13 mouse cellular contexts compared by ENCODE assay signal in the genomic region with DNA sequence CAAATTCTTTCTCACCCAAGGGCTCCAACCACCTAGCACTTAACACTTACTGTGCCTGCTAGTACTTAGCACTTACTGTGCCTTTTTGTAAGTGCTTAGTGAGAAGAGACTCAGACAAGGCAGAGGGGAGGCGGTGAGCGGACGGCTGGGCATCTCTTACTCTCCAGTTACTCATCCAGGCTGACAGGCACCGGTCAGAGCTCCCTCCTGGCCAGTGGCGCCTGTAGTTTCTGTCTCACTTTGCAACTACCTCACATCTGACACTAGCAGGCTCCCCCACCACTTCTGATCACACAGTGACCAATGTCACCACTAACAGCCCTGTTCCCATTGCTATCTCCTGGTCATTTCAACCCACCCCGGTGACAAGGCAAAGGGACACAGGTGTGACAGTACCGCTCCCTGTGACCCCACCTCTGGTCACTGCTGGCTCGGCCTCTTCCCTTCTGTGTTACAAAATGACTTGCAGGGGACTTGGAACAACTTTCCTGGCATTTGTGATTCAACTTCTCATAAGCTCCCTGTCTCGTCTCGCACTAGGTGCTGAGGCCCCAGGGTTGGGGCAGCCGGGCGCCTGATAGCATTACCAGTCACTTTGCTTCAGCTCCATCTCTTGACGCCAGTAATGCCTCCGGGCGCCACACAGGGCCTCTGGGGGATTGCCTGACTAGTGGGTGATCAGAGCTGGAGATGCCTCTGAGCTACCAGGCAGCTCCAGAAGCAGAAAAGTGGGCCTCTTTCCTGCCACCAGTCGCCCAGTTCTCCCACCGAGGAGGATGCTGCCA. TPM values are rescaled to one million over a fixed set of nuclear protein-coding genes. Genes with fewer than 3 reads are reported as not detected.
DNase-seq lines count a peak whose midpoint lies in the region; ATAC-seq lines count a peak whose summit lies in the region.
"Had no signal": no experiment of that assay in that cellular context is flagged by ENCODE, and none has a peak within 500 bp of the region (broad histone marks: within the 10 kb centered on the region; RNA-seq: fewer than 3 reads in every experiment).

No protein-coding gene starts in this region.

- DNase-seq in heart, adult 11 months = peak; percentile 92
- no peak for DNase-seq in heart, postnatal 25 days (ENCODE audit: low spot score)
- DNase-seq in 3T3-L1 (ENCODE audit: low read depth, low spot score) = peak; percentile 70
- DNase-seq in cerebellum, adult 9-11 months = peak; percentile 63
- DNase-seq in layer of hippocampus, postnatal 36 days = no peak
- DNase-seq: adrenal gland, postnatal 36 days; lung, postnatal 4 days; thymus, adult 18-20 months had no signal

- no peak for ATAC-seq in heart, embryonic 16.5 days (replicated peaks; ENCODE audit: extremely low read depth, insufficient read depth, low FRiP score)
- ATAC-seq in liver, embryonic 12.5 days = no peak
- no peak for ATAC-seq in forebrain, embryonic 15.5 days (replicated peaks)
- ATAC-seq: intestine, postnatal 0 days had no signal

- H3K27me3 ChIP-seq in heart, embryonic 16.5 days (ENCODE audit: control insufficient read depth, insufficient read depth, low read length) = peaks cover under 1% of the 10 kb centered on the region; the same call in 1 of the 2 replicates
- H3K27me3 ChIP-seq in liver, embryonic 12.5 days (replicated peaks) = peaks cover 51% of the 10 kb centered on the region
- H3K27me3 ChIP-seq in forebrain, embryonic 15.5 days = peaks cover 6% of the 10 kb centered on the region

- H3K9me3 ChIP-seq in heart, embryonic 16.5 days (replicated peaks; ENCODE audit: control insufficient read depth, low read length) = no peaks in the 10 kb centered on the region
- H3K9me3 ChIP-seq in liver, embryonic 12.5 days (replicated peaks) = no peaks in the 10 kb centered on the region
- H3K9me3 ChIP-seq in forebrain, embryonic 15.5 days = no peaks in the 10 kb centered on the region

- H3K36me3 ChIP-seq in heart, embryonic 16.5 days (ENCODE audit: control insufficient read depth, insufficient read depth) = no peaks in the 10 kb centered on the region
- no peaks in the 10 kb centered on the region for H3K36me3 ChIP-seq in liver, embryonic 12.5 days
- H3K36me3 ChIP-seq in forebrain, embryonic 15.5 days = no peaks in the 10 kb centered on the region

- 51% methylated on average over 17 of the region's 17 CpGs for WGBS in heart, embryonic 16.5 days
- WGBS in liver, embryonic 12.5 days (ENCODE audit: insufficient replicate concordance) = 66% methylated on average over 17 of the region's 17 CpGs
- WGBS in forebrain, embryonic 15.5 days = 82% methylated on average over 17 of the region's 17 CpGs

- peak overlapping the region; percentile 10 for H3K27ac ChIP-seq in heart, embryonic 16.5 days (ENCODE audit: low read length)
- no peak overlapping the region for H3K27ac ChIP-seq in liver, embryonic 12.5 days
- H3K27ac ChIP-seq in forebrain, embryonic 15.5 days (replicated peaks) = no peak overlapping the region
- H3K27ac ChIP-seq: liver, embryonic 14.5 days had no signal

- intact Hi-C loops in heart, postnatal 25 days (cut with DNase I) = no loop called here

- peaks cover 74% of the 10 kb centered on the region for H3K4me1 ChIP-seq in heart, embryonic 16.5 days (ENCODE audit: control insufficient read depth, insufficient read depth, low read length)
- 0 out of 2 replicates have a peak, but pooled peaks cover 11% of the 10 kb centered on the region for H3K4me1 ChIP-seq in liver, embryonic 12.5 days
- peaks cover 29% of the 10 kb centered on the region for H3K4me1 ChIP-seq in forebrain, embryonic 15.5 days

- no peak overlapping the region; the same call in 1 of the 2 replicates for H3K9ac ChIP-seq in heart, embryonic 16.5 days (ENCODE audit: low read length)
- no peak overlapping the region for H3K9ac ChIP-seq in liver, embryonic 12.5 days
- no peak overlapping the region for H3K9ac ChIP-seq in forebrain, embryonic 15.5 days (replicated peaks)
- H3K9ac ChIP-seq: liver, embryonic 14.5 days had no signal

- no peak overlapping the region for H3K4me2 ChIP-seq in heart, embryonic 16.5 days (ENCODE audit: low read depth, low read length)
- no peak overlapping the region for H3K4me2 ChIP-seq in liver, embryonic 12.5 days
- no peak overlapping the region for H3K4me2 ChIP-seq in forebrain, embryonic 15.5 days (replicated peaks)

- no peak overlapping the region for H3K4me3 ChIP-seq in heart, embryonic 16.5 days (ENCODE audit: low read length)
- H3K4me3 ChIP-seq in liver, embryonic 12.5 days = no peak overlapping the region
- H3K4me3 ChIP-seq in forebrain, embryonic 15.5 days = no peak overlapping the region

RNA-seq across cellular contexts. Expression of gene Unc5b, which starts 8.5 kb away (rescaled TPM):
- total RNA-seq in heart, postnatal 25 days (2021) = 10 to 100 TPM; 15.2 to 18.4 TPM
- 10.0 and 12.5 TPM in 2 replicates for polyA plus RNA-seq in heart, embryonic 16.5 days (2015; fragmentation: Nextera tagmentation; extraction: Ambion mirVana)
- polyA plus RNA-seq in liver, embryonic 12.5 days (2016; fragmentation: Nextera tagmentation; extraction: Ambion mirVana) = 1.3 and 1.4 TPM in 2 replicates
- 2.8 and 3.0 TPM in 2 replicates for polyA plus RNA-seq in forebrain, embryonic 15.5 days (2015; fragmentation: Nextera tagmentation; extraction: Ambion mirVana)
- total RNA-seq in layer of hippocampus, postnatal 36 days (2021) = 10 to 100 TPM; 14.0 to 14.1 TPM

Comparison
In these comparisons a context has a peak if more than half of its experiments do, and no peak if none do; other contexts are left out.
1. DNase-seq: peak in heart, adult 11 months (single experiment), 3T3-L1 (single experiment) and cerebellum, adult 9-11 months (single experiment); none in heart, postnatal 25 days (single experiment) and layer of hippocampus, postnatal 36 days (0 of 2).